Mouse (Mus musculus) CH12.LX (cell line): ENCODE data around the gene Pex5.

Experiments
- BHLHE40 ChIP-seq: IDR thresholded peaks from 2 replicates; pipeline ENCODE4 v1.6.1; 2011; ENCODE audit warnings: mild to moderate bottlenecking, low read depth, low read length, improper control_type of control experiment
- CTCF ChIP-seq, 2 experiments: IDR thresholded peaks in 1 of 2; conservative IDR thresholded peaks in 1 of 2; 2 replicates each; pipeline ENCODE4 v1.5.1; 2011 to 2012; ENCODE audit warnings: low read depth in 2 of 2, low read length in 2 of 2, improper control_type of control experiment in 1 of 2, inconsistent platforms in 1 of 2, mild to moderate bottlenecking in 1 of 2, moderate library complexity in 1 of 2
- ELF1 ChIP-seq: IDR thresholded peaks from 2 replicates; pipeline ENCODE4 v1.6.1; 2014; ENCODE audit warnings: low read depth, mild to moderate bottlenecking, inconsistent platforms, low read length, improper control_type of control experiment
- EP300 ChIP-seq: IDR thresholded peaks from 2 replicates; pipeline ENCODE4 v1.6.1; 2011; ENCODE audit warnings: low read length, improper control_type of control experiment
- MAZ ChIP-seq: IDR thresholded peaks from 2 replicates; pipeline ENCODE4 v1.6.1; 2012; ENCODE audit warnings: low read depth, mild to moderate bottlenecking, inconsistent platforms, low read length, improper control_type of control experiment, moderate library complexity
- POLR2A ChIP-seq: IDR thresholded peaks from 2 replicates; pipeline ENCODE4 v1.6.1; 2011; ENCODE audit warnings: low read depth, mild to moderate bottlenecking, improper control_type of control experiment, low read length
- SIN3A ChIP-seq: IDR thresholded peaks from 2 replicates; pipeline ENCODE4 v1.6.1; 2012; ENCODE audit warnings: low read length, improper control_type of control experiment, inconsistent platforms
- TCF12 ChIP-seq: IDR thresholded peaks from 2 replicates; pipeline ENCODE4 v1.6.1; 2014; ENCODE audit warnings: low read depth, mild to moderate bottlenecking, inconsistent platforms, low read length, improper control_type of control experiment
- UBTF ChIP-seq: IDR thresholded peaks from 2 replicates; pipeline ENCODE4 v1.6.1; 2012; ENCODE audit warnings: low read depth, mild to moderate bottlenecking, inconsistent platforms, low read length, improper control_type of control experiment, moderate library complexity

DNA sequence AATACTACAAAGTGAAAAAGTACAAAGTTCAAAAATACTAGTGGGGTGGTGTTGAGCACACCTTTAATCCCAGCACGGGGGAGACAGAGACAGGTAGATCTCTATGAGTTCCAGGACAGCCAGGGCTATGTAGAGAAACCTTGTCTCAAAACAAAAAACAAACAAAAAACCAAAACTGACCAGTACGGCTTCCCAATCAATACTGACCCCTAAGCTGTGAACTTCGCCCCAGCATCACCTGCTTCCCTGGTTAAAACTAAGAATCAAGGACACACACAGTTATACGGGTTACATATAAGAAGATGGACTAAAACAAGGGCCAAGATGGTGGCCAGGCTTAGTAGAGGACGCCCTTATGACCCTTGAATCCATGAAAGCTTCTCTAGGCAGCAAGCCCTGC, 41.4 kb upstream of the Pex5 start:
- TF ChIP-seq TCF12 (no peak), CTCF (conservative IDR thresholded peaks at IDR 0.05 in 1 of 2, IDR thresholded peaks at IDR 0.05 in 1 of 2; ENCODE audit: low read depth in 2 of 2, low read length in 2 of 2) (no peak), POLR2A (no peak), ELF1 (no peak), MAZ (no peak), SIN3A (no peak), BHLHE40 (no peak), EP300 (no peak), UBTF (no peak)
